Mouse (Mus musculus): Measurements from ENCODE around the gene Slitrk5. TPM values are rescaled to one million over a fixed set of nuclear protein-coding genes. Genes with fewer than 3 reads are reported as not detected.

The Slitrk5 gene
- 0.04 TPM for polyA plus RNA-seq (2014; fragmentation: Illumina TruSeq; extraction: RNeasy Lipid Tissue Mini Kit (QIAGEN cat#74804); ENCODE audit: insufficient read depth, low read depth, low replicate concordance)

GRCm38 (mm10) chr14:111674664-111675147, at the start of gene Slitrk5:
Slitrk5 (plus strand) TSS chr14:111675097.

